Comparison of ENCODE assay signal across 12 mouse cellular contexts in genomic region chr17:69158690-69159089, GRCm38 (mm10).
DNase-seq lines count a peak whose midpoint lies in the region; ATAC-seq and TF ChIP-seq lines count a peak whose summit lies in the region.
"Had no signal": no experiment of that assay in that cellular context is flagged by ENCODE, and none has a peak within 500 bp of the region (broad histone marks: within the 10 kb centered on the region; RNA-seq: fewer than 3 reads in every experiment).

No protein-coding gene starts in this region.

- intact Hi-C loops in heart, postnatal 25 days (cut with DNase I) = loop anchor here (10.0 kb wide), 1 partner anchor 186 kb away; no protein-coding TSS in a partner anchor

- WGBS in heart, embryonic 14.5 days = 89% methylated on average over 5 of the region's 5 CpGs
- 24% methylated on average over 5 of the region's 5 CpGs for WGBS in embryonic facial prominence, embryonic 13.5 days
- 51% methylated on average over 5 of the region's 5 CpGs for WGBS in hindbrain, postnatal 0 days
- 71% methylated on average over 5 of the region's 5 CpGs for WGBS in intestine, embryonic 15.5 days

- peak overlapping the region; percentile 99; the same call in 1 of the 2 replicates for H3K9ac ChIP-seq in heart, embryonic 14.5 days (ENCODE audit: low read length)
- H3K9ac ChIP-seq in embryonic facial prominence, embryonic 13.5 days = no peak overlapping the region
- no peak overlapping the region for H3K9ac ChIP-seq in hindbrain, postnatal 0 days (replicated peaks; ENCODE audit: low read length)
- H3K9ac ChIP-seq in intestine, embryonic 15.5 days = no peak overlapping the region

- H3K36me3 ChIP-seq in heart, embryonic 14.5 days (ENCODE audit: control insufficient read depth, insufficient read depth, low read length) = no peaks in the 10 kb centered on the region
- no peaks in the 10 kb centered on the region for H3K36me3 ChIP-seq in embryonic facial prominence, embryonic 13.5 days
- H3K36me3 ChIP-seq in hindbrain, postnatal 0 days (ENCODE audit: insufficient read depth, low read length) = no peaks in the 10 kb centered on the region
- H3K36me3 ChIP-seq in intestine, embryonic 15.5 days = no peaks in the 10 kb centered on the region

- H3K4me2 ChIP-seq in heart, embryonic 14.5 days (ENCODE audit: low read length) = peak overlapping the region; percentile 72
- peak overlapping the region; percentile 72 for H3K4me2 ChIP-seq in embryonic facial prominence, embryonic 13.5 days
- peak overlapping the region; percentile 88; the same call in 1 of the 2 replicates for H3K4me2 ChIP-seq in hindbrain, postnatal 0 days (ENCODE audit: low read depth, low read length)
- H3K4me2 ChIP-seq in intestine, embryonic 15.5 days (replicated peaks) = no peak overlapping the region

- H3K27me3 ChIP-seq in heart, embryonic 14.5 days (ENCODE audit: control insufficient read depth, insufficient read depth, low read length) = no peaks in the 10 kb centered on the region
- no peaks in the 10 kb centered on the region for H3K27me3 ChIP-seq in embryonic facial prominence, embryonic 13.5 days
- H3K27me3 ChIP-seq in hindbrain, postnatal 0 days (ENCODE audit: insufficient read depth, low read length) = no peaks in the 10 kb centered on the region
- no peaks in the 10 kb centered on the region for H3K27me3 ChIP-seq in intestine, embryonic 15.5 days (replicated peaks)

- TF ChIP-seq CTCF in hindbrain, postnatal 0 days (IDR thresholded peaks at IDR 0.05; ENCODE audit: low read depth) = no peak

- no peak for ATAC-seq in heart, embryonic 14.5 days (ENCODE audit: insufficient number of reproducible peaks, insufficient read depth, low FRiP score, low read depth)
- ATAC-seq in embryonic facial prominence, embryonic 13.5 days (ENCODE audit: insufficient number of reproducible peaks, insufficient read depth, low FRiP score, low TSS enrichment, low read depth) = no peak
- ATAC-seq in hindbrain, postnatal 0 days = no peak
- no peak for ATAC-seq in intestine, embryonic 15.5 days

- H3K27ac ChIP-seq in heart, embryonic 14.5 days (replicated peaks in 1 of 2; ENCODE audit: control insufficient read depth in 1 of 2, insufficient read depth in 1 of 2, low read depth in 2 of 2, low read length in 2 of 2) = 0 out of 4 replicates have a peak overlapping the region, but pooled peaks of 1 of the 2 experiments have one; percentile 11
- peak overlapping the region; percentile 95 for H3K27ac ChIP-seq in embryonic facial prominence, embryonic 13.5 days
- H3K27ac ChIP-seq in hindbrain, postnatal 0 days = no peak overlapping the region
- H3K27ac ChIP-seq in intestine, embryonic 15.5 days = no peak overlapping the region

- no peak for DNase-seq in heart, postnatal 25 days (ENCODE audit: low spot score)
- DNase-seq in 3T3-L1 (ENCODE audit: low read depth, low spot score) = peak; percentile 32
- no peak for DNase-seq in hindbrain, postnatal 0 days (ENCODE audit: low spot score)
- DNase-seq in left cerebral cortex, adult 8-10 months (ENCODE audit: low spot score in 2 of 2) = no peak
- no peak for DNase-seq in adrenal gland, adult (ENCODE audit: inconsistent age in 2 of 2, low spot score in 1 of 2)
- DNase-seq: kidney, postnatal 25 days; left cerebral cortex, postnatal 4 days; lung, postnatal 36 days had no signal

- H3K9me3 ChIP-seq in heart, embryonic 14.5 days (ENCODE audit: control insufficient read depth, low read length) = no peaks in the 10 kb centered on the region
- H3K9me3 ChIP-seq in embryonic facial prominence, embryonic 13.5 days = no peaks in the 10 kb centered on the region
- H3K9me3 ChIP-seq in hindbrain, postnatal 0 days (ENCODE audit: low read length) = no peaks in the 10 kb centered on the region
- no peaks in the 10 kb centered on the region for H3K9me3 ChIP-seq in intestine, embryonic 15.5 days

- H3K4me3 ChIP-seq in heart, embryonic 14.5 days (ENCODE audit: control insufficient read depth in 1 of 2, insufficient read depth in 1 of 2, low read depth in 1 of 2, low read length in 2 of 2) = 0 out of 4 replicates have a peak overlapping the region, but pooled peaks have one; percentile 88 to 97
- peak overlapping the region; percentile 94 for H3K4me3 ChIP-seq in embryonic facial prominence, embryonic 13.5 days
- 0 out of 2 replicates have a peak overlapping the region, but pooled peaks have one; percentile 9 for H3K4me3 ChIP-seq in hindbrain, postnatal 0 days (ENCODE audit: low read length)
- H3K4me3 ChIP-seq in intestine, embryonic 15.5 days (replicated peaks) = no peak overlapping the region
- H3K4me3 ChIP-seq: erythroblast, embryonic 14.5 days had no signal

- H3K4me1 ChIP-seq in heart, embryonic 14.5 days (ENCODE audit: control insufficient read depth in 2 of 2, insufficient read depth in 2 of 2, low read length in 2 of 2) = peaks cover 7 to 27% of the 10 kb centered on the region in 2 experiments; a peak in 3 of 4 replicates
- peaks cover 34% of the 10 kb centered on the region for H3K4me1 ChIP-seq in embryonic facial prominence, embryonic 13.5 days
- H3K4me1 ChIP-seq in hindbrain, postnatal 0 days (ENCODE audit: insufficient read depth, low read length) = no peaks in the 10 kb centered on the region
- no peaks in the 10 kb centered on the region for H3K4me1 ChIP-seq in intestine, embryonic 15.5 days (replicated peaks)
